Mouse (Mus musculus): ENCODE results near the gene Actr5.

DNA sequence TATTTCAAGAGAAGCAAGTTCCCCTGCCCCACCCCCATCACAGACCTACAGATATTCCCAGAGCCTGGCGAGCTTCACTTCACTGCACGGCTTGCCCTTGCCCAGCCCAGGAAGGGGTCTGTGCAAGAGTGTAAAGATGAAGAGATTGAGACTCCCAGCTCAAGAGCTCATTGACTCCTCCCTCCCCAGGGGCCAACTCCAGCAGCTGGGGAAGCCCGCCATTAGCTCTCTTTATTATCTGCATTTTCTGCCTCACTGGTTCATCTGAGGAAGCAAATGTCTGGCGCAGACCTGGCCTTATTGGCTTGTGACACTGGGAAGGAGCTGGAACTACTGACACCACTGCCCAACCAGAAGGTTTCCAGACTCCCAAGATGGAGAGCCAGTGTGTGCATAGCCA, 44.7 kb upstream of the Actr5 start:
- no peak for TF ChIP-seq CTCF (IDR thresholded peaks at IDR 0.05; ENCODE audit: control insufficient read depth, insufficient read depth, insufficient replicate concordance, low read depth, low read length)
- no peak for TF ChIP-seq POLR2A (IDR thresholded peaks at IDR 0.05; ENCODE audit: control insufficient read depth, low read depth, low read length)
